Mouse (Mus musculus): Measurements from ENCODE around the gene Tlr7. TPM values are rescaled to one million over a fixed set of nuclear protein-coding genes. Genes with fewer than 3 reads are reported as not detected.
"Not testable (repeated sequence)": the region's sequence is repeated elsewhere in the genome, so short reads cannot be mapped to it uniquely, and the experiment has no call there.

Gene Tlr7
- polyA plus RNA-seq, 1 experiment from 2014 or later: 0.47 TPM

DNA sequence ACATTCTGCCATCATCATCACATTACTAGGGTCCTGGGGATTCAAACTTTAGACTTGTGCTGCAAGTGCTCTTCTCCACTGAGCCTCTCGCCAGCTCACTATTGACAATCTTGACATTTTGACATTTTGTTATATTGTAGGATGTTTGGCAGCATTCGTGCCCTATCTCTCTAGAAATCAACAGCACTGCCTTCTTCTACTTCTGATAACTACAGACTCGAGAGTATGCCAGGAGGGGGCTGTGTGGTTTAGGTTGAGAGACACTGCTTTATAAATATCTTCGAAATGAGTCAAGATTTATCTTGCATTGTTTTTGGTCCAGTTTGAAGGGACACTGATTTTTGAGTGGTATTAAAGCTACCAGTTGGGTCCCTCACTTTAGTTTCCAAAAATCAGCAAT lies 635 bp upstream of the Tlr7 start:
- H3K4me3 ChIP-seq: no peak overlapping the region
- WGBS: 84% methylated on average over 4 of the region's 4 CpGs
- no peak overlapping the region for H3K27ac ChIP-seq
- peaks cover 47% of the 10 kb centered on the region for H3K27me3 ChIP-seq (ENCODE audit: insufficient read depth, poor library complexity, severe bottlenecking)
- H3K36me3 ChIP-seq: no peaks in the 10 kb centered on the region
- H3K4me1 ChIP-seq (replicated peaks): no peaks in the 10 kb centered on the region
- no peaks in the 10 kb centered on the region for H3K9me3 ChIP-seq
- no peak for DNase-seq (ENCODE audit: low spot score)

- no peak for DNase-seq (ENCODE audit: low spot score)
- Histone ChIP-seq H3K4me3 (no peak overlapping the region), H3K4me1 (replicated peaks) (no peaks in the 10 kb centered on the region), H3K9me3 (no peaks in the 10 kb centered on the region), H3K27me3 (ENCODE audit: insufficient read depth, poor library complexity, severe bottlenecking) (peaks cover 55% of the 10 kb centered on the region), H3K27ac (no peak overlapping the region), H3K36me3 (no peaks in the 10 kb centered on the region)
- WGBS: 93% methylated on average over 1 of the region's 1 CpGs
Observed at GRCm38 (mm10) chrX:167329620-167330019, 738 bp downstream of the Tlr7 start.

- WGBS: 85% methylated on average over 1 of the region's 1 CpGs
- no peak for DNase-seq (ENCODE audit: low spot score)
- Histone ChIP-seq H3K9me3 (no peaks in the 10 kb centered on the region), H3K27me3 (ENCODE audit: insufficient read depth, poor library complexity, severe bottlenecking) (peaks cover 49% of the 10 kb centered on the region), H3K4me1 (replicated peaks) (no peaks in the 10 kb centered on the region), H3K36me3 (no peaks in the 10 kb centered on the region), H3K4me3 (no peak overlapping the region), H3K27ac (no peak overlapping the region)
Observed at GRCm38 (mm10) chrX:167329098-167329497, 1.3 kb downstream of the Tlr7 start.

DNA sequence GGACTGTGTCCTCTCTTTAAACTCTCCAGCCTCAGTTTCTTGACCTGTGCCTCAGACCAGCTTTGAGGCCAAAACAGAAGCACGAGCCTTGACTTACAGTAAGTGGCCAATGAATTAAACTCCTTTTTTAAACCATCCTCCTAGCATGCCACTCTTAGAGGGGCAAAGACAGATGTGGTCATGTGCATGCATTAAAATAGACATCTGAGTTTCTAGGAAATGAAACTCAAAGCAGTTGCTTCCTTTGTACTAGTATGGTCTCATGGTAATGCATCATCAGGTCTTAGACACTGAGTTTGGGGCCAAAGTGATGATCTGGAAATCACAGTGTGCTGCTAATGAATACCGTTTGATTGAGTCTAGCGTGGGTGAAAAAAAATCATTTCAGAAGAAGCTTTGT lies 1.8 kb downstream of the Tlr7 start:
- Histone ChIP-seq H3K36me3 (no peaks in the 10 kb centered on the region), H3K27ac (no peak overlapping the region), H3K4me1 (replicated peaks) (no peaks in the 10 kb centered on the region), H3K27me3 (ENCODE audit: insufficient read depth, poor library complexity, severe bottlenecking) (peaks cover 44% of the 10 kb centered on the region), H3K9me3 (no peaks in the 10 kb centered on the region), H3K4me3 (no peak overlapping the region)
- DNase-seq (ENCODE audit: low spot score): no peak
- WGBS: 85% methylated on average over 3 of the region's 3 CpGs

GRCm38 (mm10) chrX:167323742-167324141 lies 6.6 kb downstream of the Tlr7 start:
- H3K4me1 ChIP-seq (replicated peaks): 0 out of 2 replicates have a peak, but pooled peaks cover 3% of the 10 kb centered on the region
- no peaks in the 10 kb centered on the region for H3K9me3 ChIP-seq
- no peak for DNase-seq (ENCODE audit: low spot score)
- no peak overlapping the region for H3K4me3 ChIP-seq
- 48% methylated on average over 1 of the region's 1 CpGs for WGBS
- H3K27ac ChIP-seq: no peak overlapping the region
- H3K27me3 ChIP-seq (ENCODE audit: insufficient read depth, poor library complexity, severe bottlenecking): peaks cover 52% of the 10 kb centered on the region
- H3K36me3 ChIP-seq: no peaks in the 10 kb centered on the region

DNA sequence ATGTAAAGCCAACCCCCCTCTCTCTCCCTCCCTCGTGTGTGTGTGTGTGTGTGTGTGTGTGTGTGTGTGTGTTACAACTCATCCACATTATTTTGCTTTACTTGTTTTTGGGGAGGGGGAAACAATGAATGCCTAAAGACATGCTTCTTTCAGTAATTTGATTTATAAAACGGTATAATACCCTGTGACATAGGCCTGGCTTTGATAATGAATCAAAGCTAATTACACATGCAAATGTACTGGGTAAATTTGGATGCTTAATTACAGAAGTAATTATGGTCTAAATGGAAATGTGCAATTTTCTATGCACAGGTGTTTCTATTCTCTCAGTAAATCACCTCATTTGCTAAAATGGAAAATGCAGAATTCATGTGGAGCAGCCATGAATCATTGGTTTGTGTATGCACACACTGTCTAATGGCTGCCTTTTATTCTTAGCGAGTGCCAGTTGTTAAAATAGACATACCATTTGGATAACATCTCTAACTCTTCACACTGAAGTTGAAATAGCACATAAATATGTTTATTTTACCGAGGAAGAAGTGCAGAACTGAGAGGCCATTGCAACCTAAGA lies 9.0 kb downstream of the Tlr7 start:
- H3K9me3 ChIP-seq: no peaks in the 10 kb centered on the region
- 0 out of 2 replicates have a peak, but pooled peaks cover 4% of the 10 kb centered on the region for H3K4me1 ChIP-seq (replicated peaks)
- no peak overlapping the region for H3K27ac ChIP-seq
- H3K27me3 ChIP-seq (ENCODE audit: insufficient read depth, poor library complexity, severe bottlenecking): peaks cover 57% of the 10 kb centered on the region
- H3K36me3 ChIP-seq: no peaks in the 10 kb centered on the region
- WGBS: 74% methylated on average over 4 of the region's 4 CpGs
- no peak for DNase-seq (ENCODE audit: low spot score)
- no peak overlapping the region for H3K4me3 ChIP-seq

- H3K9me3 ChIP-seq: no peaks in the 10 kb centered on the region
- H3K4me1 ChIP-seq (replicated peaks): 0 out of 2 replicates have a peak, but pooled peaks cover 4% of the 10 kb centered on the region
- H3K36me3 ChIP-seq: no peaks in the 10 kb centered on the region
- 53% methylated on average over 4 of the region's 4 CpGs for WGBS
- H3K27ac ChIP-seq: no peak overlapping the region
- H3K4me3 ChIP-seq: no peak overlapping the region
- H3K27me3 ChIP-seq (ENCODE audit: insufficient read depth, poor library complexity, severe bottlenecking): peaks cover 67% of the 10 kb centered on the region
- no peak for DNase-seq (ENCODE audit: low spot score)
Observed at GRCm38 (mm10) chrX:167318819-167319396, 11.4 kb downstream of the Tlr7 start.

- 64% methylated on average over 5 of the region's 5 CpGs for WGBS
- H3K27ac ChIP-seq: no peak overlapping the region
- H3K9me3 ChIP-seq: no peaks in the 10 kb centered on the region
- H3K4me1 ChIP-seq (replicated peaks): 0 out of 2 replicates have a peak, but pooled peaks cover 4% of the 10 kb centered on the region
- H3K4me3 ChIP-seq: no peak overlapping the region
- DNase-seq (ENCODE audit: low spot score): no peak
- no peaks in the 10 kb centered on the region for H3K36me3 ChIP-seq
- H3K27me3 ChIP-seq (ENCODE audit: insufficient read depth, poor library complexity, severe bottlenecking): peaks cover 84% of the 10 kb centered on the region
Observed at GRCm38 (mm10) chrX:167315766-167316165, 14.6 kb downstream of the Tlr7 start.

DNA sequence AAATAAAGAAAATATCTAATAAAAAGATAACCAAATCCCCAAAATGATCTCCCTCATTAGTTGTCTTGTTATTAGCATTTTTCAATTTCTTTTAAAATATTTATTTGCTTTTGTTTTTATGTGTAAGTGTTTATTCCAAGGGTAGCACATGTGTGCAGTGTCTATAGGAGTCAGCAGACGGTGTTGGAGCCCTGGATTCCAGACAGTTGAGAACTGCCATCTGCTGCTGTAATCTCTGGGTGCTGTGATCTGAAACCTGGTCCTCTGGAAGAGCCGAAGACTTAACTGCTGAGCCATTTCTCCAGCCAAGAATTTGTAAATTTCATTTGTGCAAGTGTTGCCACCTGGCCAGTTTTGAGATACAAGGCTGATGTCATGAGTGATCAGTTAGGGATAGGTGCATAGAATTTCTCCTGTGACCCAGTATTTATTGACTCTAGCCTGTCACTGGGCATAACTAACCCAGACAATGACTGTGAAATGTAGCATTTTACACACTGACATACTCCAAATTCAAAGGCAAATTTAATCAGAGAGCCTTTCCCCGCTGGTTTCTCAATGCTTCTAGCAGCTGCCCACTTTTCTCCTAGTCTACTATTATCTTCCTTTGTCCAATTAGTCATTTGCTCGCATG lies 15.1 kb downstream of the Tlr7 start:
- no peak overlapping the region for H3K4me3 ChIP-seq
- H3K9me3 ChIP-seq: no peaks in the 10 kb centered on the region
- peaks cover 81% of the 10 kb centered on the region for H3K27me3 ChIP-seq (ENCODE audit: insufficient read depth, poor library complexity, severe bottlenecking)
- 62% methylated on average over 4 of the region's 4 CpGs for WGBS
- DNase-seq (ENCODE audit: low spot score): no peak
- H3K27ac ChIP-seq: no peak overlapping the region
- 0 out of 2 replicates have a peak, but pooled peaks cover 4% of the 10 kb centered on the region for H3K4me1 ChIP-seq (replicated peaks)
- no peaks in the 10 kb centered on the region for H3K36me3 ChIP-seq

- peaks cover 12% of the 10 kb centered on the region for H3K27me3 ChIP-seq (ENCODE audit: insufficient read depth, poor library complexity, severe bottlenecking)
Observed at GRCm38 (mm10) chrX:167302061-167302460, 28.3 kb downstream of the Tlr7 start.

GRCm38 (mm10) chrX:167276953-167277352 lies 53.4 kb downstream of the Tlr7 start:
- WGBS: 27% methylated on average over 9 of the region's 9 CpGs
- H3K36me3 ChIP-seq: no peaks in the 10 kb centered on the region
- no peak overlapping the region for H3K4me3 ChIP-seq
- H3K9me3 ChIP-seq: no peaks in the 10 kb centered on the region
- DNase-seq (ENCODE audit: low spot score): peak; percentile 62
- peaks cover 33% of the 10 kb centered on the region for H3K27me3 ChIP-seq (ENCODE audit: insufficient read depth, poor library complexity, severe bottlenecking)
- H3K4me1 ChIP-seq (replicated peaks): no peaks in the 10 kb centered on the region
- no peak overlapping the region for H3K27ac ChIP-seq

More at GRCm38 (mm10) chrX:167302061-167302460, 28.3 kb downstream of the Tlr7 start:
- 83% methylated on average over 1 of the region's 1 CpGs for WGBS
- DNase-seq (ENCODE audit: low spot score); H3K36me3 ChIP-seq; H3K27ac ChIP-seq; H3K9me3 ChIP-seq; H3K4me1 ChIP-seq (replicated peaks); H3K4me3 ChIP-seq: not testable (repeated sequence)

- 57% methylated on average over 10 of the region's 10 CpGs for WGBS
- H3K27ac ChIP-seq: no peak overlapping the region
- no peaks in the 10 kb centered on the region for H3K9me3 ChIP-seq
- H3K4me1 ChIP-seq (replicated peaks): no peaks in the 10 kb centered on the region
- no peak overlapping the region for H3K4me3 ChIP-seq
- H3K36me3 ChIP-seq: no peaks in the 10 kb centered on the region
- peaks cover 37% of the 10 kb centered on the region for H3K27me3 ChIP-seq (ENCODE audit: insufficient read depth, poor library complexity, severe bottlenecking)
- DNase-seq (ENCODE audit: low spot score): no peak
Observed at GRCm38 (mm10) chrX:167276551-167276950, 53.8 kb downstream of the Tlr7 start.

GRCm38 (mm10) chrX:167264086-167264485 lies 66.3 kb downstream of the Tlr7 start, which contains the start of gene Tlr8:
TSS of gene Tlr8 (minus strand) at chrX:167264329.
- WGBS: 79% methylated on average over 4 of the region's 4 CpGs
- no peak for DNase-seq (ENCODE audit: low spot score)
- H3K27me3 ChIP-seq (ENCODE audit: insufficient read depth, poor library complexity, severe bottlenecking): peaks cover 58% of the 10 kb centered on the region
- H3K4me1 ChIP-seq (replicated peaks): no peaks in the 10 kb centered on the region
- H3K36me3 ChIP-seq: no peaks in the 10 kb centered on the region
- H3K27ac ChIP-seq: no peak within 1 kb of the TSS
- H3K4me3 ChIP-seq: no peak within 1 kb of the TSS
- no peaks in the 10 kb centered on the region for H3K9me3 ChIP-seq

All from hindbrain, embryonic 10.5 days (tissue).